Mouse (Mus musculus): ENCODE measurements around the gene Ooep. TPM values are rescaled to one million over a fixed set of nuclear protein-coding genes. Genes with fewer than 3 reads are reported as not detected.
"Not testable (repeated sequence)": the region's sequence is repeated elsewhere in the genome, so short reads cannot be mapped to it uniquely, and the experiment has no call there.

Ooep gene
- polyA plus RNA-seq, 1 experiment from 2014 or later, result 1.3 TPM

GRCm38 (mm10) chr9:78364701-78365100 is 13.8 kb downstream of the Ooep start:
- H3K36me3 ChIP-seq, result no peaks in the 10 kb centered on the region

GRCm38 (mm10) chr9:78363374-78363773 is 15.2 kb downstream of the Ooep start:
- no peaks in the 10 kb centered on the region for H3K36me3 ChIP-seq
- no peak overlapping the region for H3K4me2 ChIP-seq
- H3K27ac ChIP-seq, result no peak overlapping the region
- WGBS, result 63% methylated on average over 6 of the region's 6 CpGs
- no peak overlapping the region for H3K9ac ChIP-seq
- H3K27me3 ChIP-seq, result no peaks in the 10 kb centered on the region
- ATAC-seq (replicated peaks; ENCODE audit: low FRiP score), result no peak
- H3K4me3 ChIP-seq (replicated peaks), result no peak overlapping the region
- no peaks in the 10 kb centered on the region for H3K9me3 ChIP-seq (replicated peaks)
- H3K4me1 ChIP-seq, result no peaks in the 10 kb centered on the region

More at GRCm38 (mm10) chr9:78364701-78365100, 13.8 kb downstream of the Ooep start:
- ATAC-seq (replicated peaks; ENCODE audit: low FRiP score), result no peak
- Histone ChIP-seq H3K4me1 (no peaks in the 10 kb centered on the region), H3K9ac (no peak overlapping the region), H3K27me3 (no peaks in the 10 kb centered on the region), H3K4me3 (replicated peaks) (no peak overlapping the region), H3K4me2 (no peak overlapping the region), H3K27ac (no peak overlapping the region), H3K9me3 (replicated peaks) (no peaks in the 10 kb centered on the region)
- 90% methylated on average over 6 of the region's 6 CpGs for WGBS

DNA sequence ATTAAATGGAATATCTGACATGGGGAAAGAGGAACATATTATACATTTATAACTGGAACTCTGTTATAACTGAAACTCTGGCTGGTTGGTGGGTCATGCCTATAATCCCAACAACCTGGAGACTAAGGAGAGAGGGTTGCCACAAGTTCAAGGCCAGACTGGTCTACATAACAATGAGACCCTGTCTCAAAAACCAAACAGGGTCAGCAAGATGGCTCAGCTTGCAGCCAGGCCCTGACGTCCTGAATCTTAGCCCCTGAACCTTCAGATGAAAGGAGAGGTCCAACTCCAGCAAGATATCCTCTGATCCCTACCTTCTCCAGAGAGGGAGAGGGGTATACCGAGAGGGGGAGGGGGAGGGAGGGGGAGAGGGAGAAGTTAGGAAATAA is 18.0 kb downstream of the Ooep start:
- H3K9ac ChIP-seq, result no peak overlapping the region
- WGBS, result 51% methylated on average over 2 of the region's 2 CpGs
- no peak for ATAC-seq (replicated peaks; ENCODE audit: low FRiP score)

GRCm38 (mm10) chr9:78359750-78360483 is 18.6 kb downstream of the Ooep start:
- Histone ChIP-seq H3K9me3 (replicated peaks) (no peaks in the 10 kb centered on the region), H3K9ac (no peak overlapping the region), H3K27ac (no peak overlapping the region), H3K4me1 (no peaks in the 10 kb centered on the region), H3K4me2 (no peak overlapping the region), H3K27me3 (no peaks in the 10 kb centered on the region), H3K4me3 (replicated peaks) (no peak overlapping the region), H3K36me3 (no peaks in the 10 kb centered on the region)
- 83% methylated on average over 6 of the region's 6 CpGs for WGBS
- ATAC-seq (replicated peaks; ENCODE audit: low FRiP score), result no peak

More for the DNA sequence above, 18.0 kb downstream of the Ooep start:
- no peaks in the 10 kb centered on the region for H3K27me3 ChIP-seq
- H3K27ac ChIP-seq, result no peak overlapping the region
- no peak overlapping the region for H3K4me3 ChIP-seq (replicated peaks)
- H3K4me1 ChIP-seq, result no peaks in the 10 kb centered on the region
- no peaks in the 10 kb centered on the region for H3K36me3 ChIP-seq
- H3K9me3 ChIP-seq (replicated peaks), result no peaks in the 10 kb centered on the region
- no peak overlapping the region for H3K4me2 ChIP-seq

- no peaks in the 10 kb centered on the region for H3K9me3 ChIP-seq (replicated peaks)
- H3K4me1 ChIP-seq, result 0 out of 2 replicates have a peak, but pooled peaks cover 2% of the 10 kb centered on the region
- ATAC-seq (replicated peaks; ENCODE audit: low FRiP score), result 0 out of 2 replicates have a peak, but pooled peaks have one; percentile 46
- WGBS, result 12% methylated on average over 9 of the region's 9 CpGs
- no peaks in the 10 kb centered on the region for H3K36me3 ChIP-seq
- H3K27ac ChIP-seq, result no peak overlapping the region
- H3K4me2 ChIP-seq, result no peak overlapping the region
- no peak overlapping the region for H3K9ac ChIP-seq
- no peaks in the 10 kb centered on the region for H3K27me3 ChIP-seq
- H3K4me3 ChIP-seq (replicated peaks), result no peak overlapping the region
These were observed 20.5 kb downstream of the Ooep start for GRCm38 (mm10) chr9:78358053-78358452.

DNA sequence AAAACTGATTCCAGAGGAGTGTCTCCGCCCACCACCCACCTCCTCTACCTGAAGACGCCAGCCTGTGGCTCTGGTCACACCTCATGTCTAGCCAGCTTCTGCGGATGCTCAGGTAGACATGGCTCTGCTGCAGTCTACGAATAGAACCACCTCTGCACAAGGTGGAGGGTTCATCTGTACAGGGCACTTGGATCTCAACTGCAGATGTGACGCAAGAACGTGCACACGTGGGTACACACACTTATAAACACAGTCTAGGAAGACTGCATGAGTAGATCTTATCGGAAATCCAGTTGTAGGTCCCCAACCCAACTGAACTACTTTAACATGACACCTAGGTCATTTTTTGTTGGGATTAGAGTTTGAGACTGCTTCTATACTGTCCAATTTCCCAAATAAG is 22.9 kb downstream of the Ooep start, which contains the start of gene Gsta2:
Gsta2 (minus strand) TSS at position 178 of the 400 bp plus-strand sequence.
- no peak within 1 kb of the TSS for H3K4me2 ChIP-seq
- no peak for ATAC-seq (replicated peaks; ENCODE audit: low FRiP score)
- no peaks in the 10 kb centered on the region for H3K36me3 ChIP-seq
- no peak within 1 kb of the TSS for H3K9ac ChIP-seq
- H3K4me3 ChIP-seq (replicated peaks), result no peak within 1 kb of the TSS
- H3K27me3 ChIP-seq, result no peaks in the 10 kb centered on the region
- no peaks in the 10 kb centered on the region for H3K9me3 ChIP-seq (replicated peaks)
- H3K4me1 ChIP-seq, result 0 out of 2 replicates have a peak, but pooled peaks cover 2% of the 10 kb centered on the region
- peak within 1 kb of the TSS; percentile 41 for H3K27ac ChIP-seq
- WGBS, result 89% methylated on average over 8 of the region's 8 CpGs

- no peaks in the 10 kb centered on the region for H3K27me3 ChIP-seq
- no peaks in the 10 kb centered on the region for H3K36me3 ChIP-seq
- H3K27ac ChIP-seq, result peak overlapping the region; percentile 41
- 0 out of 2 replicates have a peak, but pooled peaks cover 2% of the 10 kb centered on the region for H3K4me1 ChIP-seq
- no peak overlapping the region for H3K4me3 ChIP-seq (replicated peaks)
- 0 out of 2 replicates have a peak, but pooled peaks have one; percentile 40 for ATAC-seq (replicated peaks; ENCODE audit: low FRiP score)
- H3K9me3 ChIP-seq (replicated peaks), result no peaks in the 10 kb centered on the region
- WGBS, result 73% methylated on average over 11 of the region's 11 CpGs
- no peak overlapping the region for H3K4me2 ChIP-seq
- H3K9ac ChIP-seq, result no peak overlapping the region
These were observed 23.6 kb downstream of the Ooep start for GRCm38 (mm10) chr9:78354665-78355578.

DNA sequence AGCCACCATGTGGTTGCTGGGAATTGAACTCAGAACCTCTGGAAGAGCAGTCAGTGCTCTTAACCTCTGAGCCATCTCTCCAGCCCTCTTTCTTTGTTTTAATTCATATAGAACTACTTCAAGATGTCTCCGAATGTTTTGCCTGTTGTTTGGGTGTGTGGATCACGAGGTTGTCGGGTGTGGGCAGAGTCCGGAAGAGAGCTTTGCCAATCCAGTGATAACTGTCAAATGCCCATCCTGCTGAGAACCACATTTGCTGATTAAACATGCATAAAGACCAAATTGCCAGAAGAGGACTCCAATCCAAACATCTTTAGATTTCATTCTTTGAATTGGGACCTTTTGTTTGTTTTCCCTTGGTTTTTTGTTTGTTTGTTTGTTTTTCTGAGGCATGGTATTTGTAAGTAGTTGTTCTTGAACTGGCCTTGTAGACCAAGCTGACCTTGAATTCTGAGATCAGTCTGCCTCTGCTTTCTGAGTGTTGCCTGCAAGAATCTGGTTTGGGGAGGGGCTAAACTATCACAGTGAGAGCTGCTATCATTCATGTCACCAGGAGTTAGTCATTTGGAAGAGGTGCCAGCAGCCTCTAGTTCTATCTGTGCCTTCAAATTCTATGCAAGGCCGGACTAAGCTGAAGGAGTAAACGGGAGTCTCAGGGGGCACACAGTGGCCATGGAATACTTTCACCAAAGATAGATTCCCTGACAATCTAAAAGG is 26.9 kb downstream of the Ooep start:
- no peak for ATAC-seq (replicated peaks; ENCODE audit: low FRiP score)
- H3K9me3 ChIP-seq (replicated peaks), result no peaks in the 10 kb centered on the region
- no peak overlapping the region for H3K27ac ChIP-seq
- 77% methylated on average over 6 of the region's 6 CpGs for WGBS
- 0 out of 2 replicates have a peak, but pooled peaks cover 2% of the 10 kb centered on the region for H3K4me1 ChIP-seq
- no peak overlapping the region for H3K4me3 ChIP-seq (replicated peaks)
- H3K27me3 ChIP-seq, result no peaks in the 10 kb centered on the region
- no peak overlapping the region for H3K9ac ChIP-seq
- no peak overlapping the region for H3K4me2 ChIP-seq
- no peaks in the 10 kb centered on the region for H3K36me3 ChIP-seq

DNA sequence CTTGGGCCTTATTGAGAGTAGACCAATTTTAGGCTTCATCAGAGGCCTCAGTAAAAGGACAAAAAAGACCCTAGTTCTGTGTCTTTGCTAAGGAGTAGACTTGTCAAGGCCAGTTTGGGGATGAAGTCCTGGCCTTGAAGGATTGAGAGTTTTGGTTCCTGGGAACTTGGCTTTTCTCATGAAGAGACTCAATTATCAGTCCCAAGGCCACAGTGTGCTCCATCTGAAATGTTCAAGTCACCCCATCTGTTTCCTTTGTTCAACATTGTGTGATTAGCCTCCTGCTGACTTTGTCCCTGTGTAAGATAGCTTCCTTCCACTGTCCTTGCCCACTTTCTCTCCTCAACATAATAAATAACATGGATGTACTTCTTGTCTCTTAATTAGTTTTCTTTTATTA is 28.5 kb downstream of the Ooep start:
- H3K4me2 ChIP-seq; H3K4me1 ChIP-seq; ATAC-seq (replicated peaks; ENCODE audit: low FRiP score); H3K27ac ChIP-seq; H3K9ac ChIP-seq; H3K27me3 ChIP-seq; H3K4me3 ChIP-seq (replicated peaks); H3K9me3 ChIP-seq (replicated peaks); H3K36me3 ChIP-seq: not testable (repeated sequence)

- not testable (repeated sequence) for H3K9me3 ChIP-seq (replicated peaks); H3K4me2 ChIP-seq; H3K27ac ChIP-seq; H3K4me3 ChIP-seq (replicated peaks); H3K36me3 ChIP-seq; H3K27me3 ChIP-seq; H3K9ac ChIP-seq; H3K4me1 ChIP-seq; ATAC-seq (replicated peaks; ENCODE audit: low FRiP score)
- 88% methylated on average over 3 of the region's 3 CpGs for WGBS
These were observed 29.4 kb downstream of the Ooep start for GRCm38 (mm10) chr9:78349141-78349540.

- ATAC-seq (replicated peaks; ENCODE audit: low FRiP score), result peak; percentile 58
These were observed 30.1 kb downstream of the Ooep start for GRCm38 (mm10) chr9:78348206-78349004.

More at GRCm38 (mm10) chr9:78348206-78349004, 30.1 kb downstream of the Ooep start:
- H3K27ac ChIP-seq, result peak overlapping the region; percentile 67
- not testable (repeated sequence) for H3K27me3 ChIP-seq; H3K4me2 ChIP-seq; H3K4me3 ChIP-seq (replicated peaks); H3K9me3 ChIP-seq (replicated peaks); H3K9ac ChIP-seq; H3K36me3 ChIP-seq; H3K4me1 ChIP-seq
- 65% methylated on average over 6 of the region's 6 CpGs for WGBS
